Mouse (Mus musculus): ENCODE data around the gene Foxred2.
A peak's percentile ranks its signal among the peaks of the same experiment; 100 is the strongest.

DNA sequence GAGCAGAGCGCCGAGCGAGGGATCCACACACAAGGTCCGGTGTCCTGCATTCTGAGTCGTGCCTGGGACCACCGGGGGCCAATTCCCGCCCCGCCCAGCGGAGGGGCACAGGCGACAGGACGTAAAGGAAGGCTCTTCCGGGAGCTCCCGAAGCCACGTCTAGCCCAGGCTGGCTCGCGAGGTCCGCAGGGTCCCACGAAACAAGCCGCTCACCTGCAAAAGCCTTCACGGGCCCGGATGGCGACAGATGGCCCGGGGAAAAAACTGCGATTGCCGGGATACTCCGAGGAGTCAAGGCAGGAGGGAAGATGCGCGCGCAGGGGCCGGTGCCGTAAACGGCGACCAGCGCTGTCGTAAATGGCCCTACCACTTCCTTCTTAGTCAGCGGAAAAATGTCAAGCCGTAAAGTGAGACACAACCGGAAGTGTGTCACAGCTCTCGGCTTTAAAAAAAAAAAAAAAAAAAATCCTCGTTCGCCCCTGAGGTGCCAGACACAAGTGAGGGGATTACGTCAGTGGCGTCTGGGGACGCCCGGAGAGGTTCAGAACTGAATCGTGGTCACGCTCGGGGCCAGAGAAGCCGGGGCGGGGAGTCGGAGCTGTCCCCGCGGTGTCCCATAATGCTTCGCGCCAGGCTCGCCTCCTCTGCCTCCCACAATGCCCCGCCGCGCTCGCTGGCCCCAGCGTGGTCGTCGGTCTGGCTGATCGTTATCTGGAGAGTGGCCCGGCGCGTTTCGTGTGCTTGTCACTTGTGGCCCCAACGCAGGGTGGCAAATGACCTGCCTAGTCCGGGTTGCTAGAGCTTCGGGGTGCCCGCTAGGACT is 14.2 kb upstream of the Foxred2 start, which contains the start of gene Eif3d:
- TF ChIP-seq POLR2A (IDR thresholded peaks at IDR 0.05; ENCODE audit: insufficient read length, low read depth) = peak; percentile 95
- no peak for TF ChIP-seq E2F4 (IDR thresholded peaks at IDR 0.05; ENCODE audit: insufficient read depth)
- TF ChIP-seq MYOG (IDR thresholded peaks at IDR 0.05; ENCODE audit: control insufficient read depth in 1 of 3, insufficient read depth in 1 of 3, insufficient read length in 2 of 3, low read depth in 2 of 3) = peak in 1 of 3 experiments; percentile 27
- no peak for TF ChIP-seq MAX (IDR thresholded peaks at IDR 0.05; ENCODE audit: low read depth)
